Comparison of ENCODE assay signal across 21 mouse cellular contexts in genomic region chr4:124593210-124593609, GRCm38 (mm10). TPM values are rescaled to one million over a fixed set of nuclear protein-coding genes. Genes with fewer than 3 reads are reported as not detected.
"Had no signal": no experiment of that assay in that cellular context is flagged by ENCODE, and none has a peak within 500 bp of the region (broad histone marks: within the 10 kb centered on the region; RNA-seq: fewer than 3 reads in every experiment).

No protein-coding gene starts in this region.

- H3K36me3 ChIP-seq: limb, embryonic 12.5 days; neural tube, embryonic 12.5 days; stomach, embryonic 15.5 days had no signal

- DNase-seq: kidney, adult 9 months; kidney, postnatal 36 days; liver; lung, adult 18-20 months; lung, postnatal 36 days; midbrain, embryonic 14.5 days; right cerebral cortex, postnatal 14 days; thymus, adult 2 months; thymus, postnatal 25 days had no signal

- H3K4me1 ChIP-seq: stomach, embryonic 15.5 days had no signal

- H3K9ac ChIP-seq: limb, embryonic 12.5 days; liver, embryonic 14.5 days; neural tube, embryonic 12.5 days; stomach, embryonic 15.5 days had no signal

- H3K4me3 ChIP-seq: limb, embryonic 12.5 days; neural tube, embryonic 12.5 days; stomach, embryonic 15.5 days had no signal

- H3K9me3 ChIP-seq: limb, embryonic 12.5 days; neural tube, embryonic 12.5 days; stomach, embryonic 15.5 days had no signal

- H3K27ac ChIP-seq: kidney, postnatal 0 days; limb, embryonic 12.5 days; liver, embryonic 14.5 days; neural tube, embryonic 12.5 days; stomach, embryonic 15.5 days had no signal

- H3K4me2 ChIP-seq: limb, embryonic 12.5 days; neural tube, embryonic 12.5 days; stomach, embryonic 15.5 days had no signal

RNA-seq across cellular contexts. Expression of gene 3100002H09Rik, which starts 17.4 kb away (rescaled TPM):
- total RNA-seq: megakaryocyte progenitor cell, adult 5-6 weeks; monocyte, adult 5-6 weeks; neutrophil, adult 5-6 weeks had no signal
- polyA plus RNA-seq: kidney, postnatal 0 days; limb, embryonic 12.5 days; liver, embryonic 14.5 days; lung, embryonic 16.5 days; spleen, adult 2 months; stomach, embryonic 15.5 days; testis, adult 2 months; thymus, adult 2 months; urinary bladder, adult 2 months had no signal
